Mouse (Mus musculus): ENCODE results near the gene Kif5c. TPM values are rescaled to one million over a fixed set of nuclear protein-coding genes. Genes with fewer than 3 reads are reported as not detected.

Kif5c gene
- total and polyA plus RNA-seq, 2 experiments from 2014 or later, result 163 to 408 TPM

DNA sequence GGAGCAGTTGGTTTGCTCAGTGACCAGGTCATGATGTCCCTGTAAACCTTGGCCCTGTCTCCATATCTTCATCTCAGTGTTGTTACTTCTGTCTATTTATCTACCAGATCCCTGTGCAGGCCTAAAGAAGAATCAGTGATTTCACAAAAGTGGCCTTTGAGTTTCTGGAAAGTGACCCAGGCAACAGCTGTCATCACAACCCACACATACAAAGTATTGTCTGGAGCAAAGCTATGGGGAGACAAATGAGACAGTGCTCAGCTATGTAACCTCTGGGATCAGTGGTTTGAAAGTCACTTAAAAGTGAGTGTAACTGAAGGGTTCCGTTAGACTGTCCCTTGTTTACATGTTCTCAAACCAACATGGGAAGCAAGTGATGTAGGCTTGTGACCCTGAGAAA, 32.6 kb downstream of the Kif5c start:
- no peak overlapping the region for H3K4me2 ChIP-seq (ENCODE audit: low read depth)
- ATAC-seq, result no peak
- WGBS, result 88% methylated on average over 1 of the region's 1 CpGs
- H3K36me3 ChIP-seq (ENCODE audit: insufficient read depth), result no peaks in the 10 kb centered on the region
- no peak for DNase-seq
- H3K27ac ChIP-seq (ENCODE audit: low read depth, low read length), result no peak overlapping the region
- no peak for TF ChIP-seq CTCF (IDR thresholded peaks at IDR 0.05; ENCODE audit: low read depth)
- H3K9me3 ChIP-seq (ENCODE audit: low read length), result no peaks in the 10 kb centered on the region
- H3K9ac ChIP-seq, result no peak overlapping the region
- peaks cover 18% of the 10 kb centered on the region for H3K4me1 ChIP-seq (ENCODE audit: insufficient read depth)
- H3K4me3 ChIP-seq (ENCODE audit: low read depth, low read length), result no peak overlapping the region
- H3K27me3 ChIP-seq (ENCODE audit: insufficient read depth, low read length), result no peaks in the 10 kb centered on the region

DNA sequence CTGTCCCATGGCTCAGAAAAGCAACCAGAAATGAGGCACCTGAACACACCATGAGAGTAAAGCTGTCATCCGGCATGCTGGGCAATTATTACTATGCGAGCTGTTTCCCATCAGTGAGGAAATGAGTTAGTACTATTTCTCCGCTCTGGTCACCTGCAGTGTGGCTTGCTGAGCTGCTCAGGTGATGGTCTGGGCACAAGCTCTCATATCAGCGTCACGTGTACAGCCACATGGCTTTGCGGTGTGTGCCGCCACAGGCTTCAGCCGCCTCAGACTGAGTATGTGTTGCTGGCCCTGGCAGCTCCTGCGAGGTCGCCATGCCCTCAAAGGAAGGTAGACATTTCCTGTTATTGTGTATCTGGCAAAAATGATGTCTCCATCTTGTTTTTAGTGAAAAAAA, 35.5 kb downstream of the Kif5c start:
- peak overlapping the region; percentile 23; the same call in 1 of the 2 replicates for H3K27ac ChIP-seq (ENCODE audit: low read depth, low read length)
- no peak for TF ChIP-seq CTCF (IDR thresholded peaks at IDR 0.05; ENCODE audit: low read depth)
- no peak for DNase-seq

DNA sequence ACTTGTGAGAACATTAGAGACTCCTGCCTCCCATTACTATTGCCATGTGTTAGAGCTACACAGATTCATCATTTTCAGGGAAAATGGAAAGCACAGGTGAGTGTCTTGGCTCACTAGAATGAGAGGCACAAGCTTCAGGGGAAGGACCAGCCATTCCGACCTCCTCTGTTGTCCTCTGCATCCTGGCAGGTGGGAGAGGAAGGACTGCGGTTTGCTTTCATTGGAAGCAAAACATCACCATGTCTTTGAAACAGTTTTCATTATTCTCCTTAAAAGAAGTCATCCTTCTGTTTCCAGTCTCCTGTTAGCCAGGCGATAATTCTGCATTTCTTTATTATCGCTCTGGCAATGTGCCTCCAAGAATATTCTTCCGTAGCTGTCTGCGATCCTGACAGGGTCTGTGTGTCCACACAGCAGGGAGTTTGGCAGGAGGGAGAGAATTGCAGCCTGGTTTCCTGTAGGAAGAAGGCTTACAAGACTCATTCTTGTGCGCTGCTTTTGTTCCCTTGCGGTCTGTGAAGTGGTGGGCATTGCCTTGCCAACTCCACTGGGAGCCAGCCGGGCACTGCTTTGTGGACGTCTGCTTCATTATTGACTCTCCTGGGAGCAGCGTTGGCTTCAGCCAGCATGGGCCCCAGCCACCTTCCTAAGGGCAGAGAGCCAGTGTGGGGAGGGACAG, 36.2 kb downstream of the Kif5c start:
- H3K36me3 ChIP-seq (ENCODE audit: insufficient read depth), result no peaks in the 10 kb centered on the region
- DNase-seq (peak; percentile 67), ATAC-seq (peak; percentile 85)
- H3K4me3 ChIP-seq (ENCODE audit: low read depth, low read length), result no peak overlapping the region
- no peaks in the 10 kb centered on the region for H3K9me3 ChIP-seq (ENCODE audit: low read length)
- H3K4me2 ChIP-seq (ENCODE audit: low read depth), result 0 out of 2 replicates have a peak overlapping the region, but pooled peaks have one; percentile 17
- peak overlapping the region; percentile 23 for H3K27ac ChIP-seq (ENCODE audit: low read depth, low read length)
- H3K9ac ChIP-seq, result no peak overlapping the region
- WGBS, result 14% methylated on average over 11 of the region's 11 CpGs
- no peaks in the 10 kb centered on the region for H3K27me3 ChIP-seq (ENCODE audit: insufficient read depth, low read length)
- no peak for TF ChIP-seq CTCF (IDR thresholded peaks at IDR 0.05; ENCODE audit: low read depth)
- H3K4me1 ChIP-seq (ENCODE audit: insufficient read depth), result peaks cover 5% of the 10 kb centered on the region

More for the DNA sequence above, 35.5 kb downstream of the Kif5c start:
- no peaks in the 10 kb centered on the region for H3K36me3 ChIP-seq (ENCODE audit: insufficient read depth)
- no peak overlapping the region for H3K4me3 ChIP-seq (ENCODE audit: low read depth, low read length)
- no peaks in the 10 kb centered on the region for H3K27me3 ChIP-seq (ENCODE audit: insufficient read depth, low read length)
- H3K4me2 ChIP-seq (ENCODE audit: low read depth), result no peak overlapping the region
- no peak overlapping the region for H3K9ac ChIP-seq
- WGBS, result 84% methylated on average over 10 of the region's 10 CpGs
- H3K4me1 ChIP-seq (ENCODE audit: insufficient read depth), result peaks cover 5% of the 10 kb centered on the region
- no peak for ATAC-seq
- no peaks in the 10 kb centered on the region for H3K9me3 ChIP-seq (ENCODE audit: low read length)

DNA sequence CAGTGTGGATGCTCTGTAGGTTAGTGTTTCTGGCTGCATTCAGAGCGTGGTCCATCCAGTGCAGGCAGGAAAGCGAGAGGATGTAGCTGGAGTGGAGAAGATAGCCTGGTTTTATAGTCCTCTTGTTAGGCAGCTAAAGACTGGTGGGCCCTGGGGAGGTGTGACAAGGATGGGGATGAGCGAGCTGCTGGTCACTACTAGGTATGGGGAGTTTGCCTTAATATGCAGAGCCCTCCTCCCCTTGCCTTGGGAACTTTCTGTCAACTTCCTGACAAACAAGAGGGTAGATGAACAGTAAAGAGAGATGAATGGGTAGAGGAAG, 36.7 kb downstream of the Kif5c start:
- Histone ChIP-seq H3K4me1 (ENCODE audit: insufficient read depth) (peaks cover 5% of the 10 kb centered on the region), H3K9ac (no peak overlapping the region)
- no peak for TF ChIP-seq CTCF (IDR thresholded peaks at IDR 0.05; ENCODE audit: low read depth)

DNA sequence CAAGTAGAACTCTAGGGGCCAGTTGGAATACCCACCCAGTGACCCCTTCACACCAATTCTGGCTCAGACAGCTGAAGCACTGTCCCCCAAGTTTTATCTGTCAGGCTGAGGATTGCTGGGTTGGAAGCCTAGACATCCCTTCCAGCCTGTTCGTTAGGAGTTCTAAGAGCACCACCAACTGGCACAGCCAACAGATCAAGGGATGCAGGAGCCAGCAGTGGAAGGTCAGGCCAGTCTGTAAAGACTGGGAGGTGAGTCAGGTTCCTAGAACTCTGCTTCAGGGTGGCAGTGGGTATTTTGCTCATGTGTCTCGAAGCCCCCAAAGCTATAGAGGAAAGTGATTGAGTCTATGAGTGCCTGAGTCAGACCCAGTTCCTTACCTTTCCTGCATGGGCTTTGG, 37.9 kb downstream of the Kif5c start:
- no peak for TF ChIP-seq CTCF (IDR thresholded peaks at IDR 0.05; ENCODE audit: low read depth)
- Histone ChIP-seq H3K9ac (no peak overlapping the region), H3K4me1 (ENCODE audit: insufficient read depth) (peaks cover 5% of the 10 kb centered on the region), H3K27ac (ENCODE audit: low read depth, low read length) (no peak overlapping the region), H3K4me2 (ENCODE audit: low read depth) (no peak overlapping the region), H3K27me3 (ENCODE audit: insufficient read depth, low read length) (no peaks in the 10 kb centered on the region), H3K9me3 (ENCODE audit: low read length) (no peaks in the 10 kb centered on the region), H3K4me3 (ENCODE audit: low read depth, low read length) (no peak overlapping the region), H3K36me3 (ENCODE audit: insufficient read depth) (no peaks in the 10 kb centered on the region)
- 75% methylated on average over 2 of the region's 2 CpGs for WGBS
- ATAC-seq (no peak), DNase-seq (no peak)

More for the DNA sequence above, 36.7 kb downstream of the Kif5c start:
- DNase-seq, result no peak
- no peak for ATAC-seq
- Histone ChIP-seq H3K4me2 (ENCODE audit: low read depth) (no peak overlapping the region), H3K36me3 (ENCODE audit: insufficient read depth) (no peaks in the 10 kb centered on the region), H3K9me3 (ENCODE audit: low read length) (no peaks in the 10 kb centered on the region), H3K27me3 (ENCODE audit: insufficient read depth, low read length) (no peaks in the 10 kb centered on the region), H3K27ac (ENCODE audit: low read depth, low read length) (peak overlapping the region; percentile 23), H3K4me3 (ENCODE audit: low read depth, low read length) (no peak overlapping the region)
- WGBS, result 49% methylated on average over 3 of the region's 3 CpGs

DNA sequence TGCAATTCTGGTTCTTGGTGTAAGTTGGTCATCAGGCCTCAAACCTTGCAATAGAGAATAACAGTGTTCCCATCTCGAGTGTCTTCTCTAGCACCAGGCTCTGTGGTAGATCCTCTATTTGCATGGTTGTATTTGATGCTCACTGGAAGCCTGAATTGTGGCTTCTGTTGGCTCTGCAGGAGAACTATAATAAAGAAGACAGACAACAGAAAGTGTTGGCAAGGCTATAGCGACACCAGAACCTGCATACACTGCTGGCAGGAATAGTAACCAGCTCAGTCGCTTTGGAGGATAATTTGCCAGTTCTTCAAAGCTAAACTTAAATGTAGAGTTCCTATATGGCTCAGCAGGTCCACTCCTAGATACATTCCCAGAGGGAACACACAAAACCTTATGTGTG, 38.6 kb downstream of the Kif5c start:
- Histone ChIP-seq H3K4me3 (ENCODE audit: low read depth, low read length) (no peak overlapping the region), H3K4me1 (ENCODE audit: insufficient read depth) (peaks cover 5% of the 10 kb centered on the region), H3K4me2 (ENCODE audit: low read depth) (no peak overlapping the region), H3K36me3 (ENCODE audit: insufficient read depth) (no peaks in the 10 kb centered on the region), H3K9me3 (ENCODE audit: low read length) (no peaks in the 10 kb centered on the region), H3K9ac (no peak overlapping the region), H3K27ac (ENCODE audit: low read depth, low read length) (no peak overlapping the region), H3K27me3 (ENCODE audit: insufficient read depth, low read length) (no peaks in the 10 kb centered on the region)
- no peak for ATAC-seq
- no peak for DNase-seq
- no peak for TF ChIP-seq CTCF (IDR thresholded peaks at IDR 0.05; ENCODE audit: low read depth)
- 70% methylated on average over 3 of the region's 3 CpGs for WGBS

DNA sequence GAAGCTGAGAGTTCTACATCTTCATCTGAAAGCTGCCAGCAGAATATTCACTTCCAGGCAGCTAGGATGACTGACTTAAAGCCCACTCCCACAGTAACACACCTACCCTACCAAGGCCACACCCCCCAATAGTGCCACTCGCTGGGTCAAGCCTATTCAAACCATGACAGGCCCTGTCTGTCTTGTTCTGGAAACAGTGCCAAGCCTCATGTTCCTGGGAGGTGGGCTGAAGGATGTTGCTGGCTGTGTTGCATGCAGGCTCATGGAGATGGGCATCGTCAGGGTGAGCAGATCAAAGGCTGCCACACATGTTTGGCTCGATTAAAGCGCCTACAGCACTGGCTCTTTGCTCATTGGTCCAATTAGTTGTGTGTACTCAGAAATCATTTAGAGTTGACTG, 39.9 kb downstream of the Kif5c start:
- H3K4me1 ChIP-seq (ENCODE audit: insufficient read depth), result peaks cover 5% of the 10 kb centered on the region
- whole genome bisulfite sequencing, result 49% methylated on average over 4 of the region's 4 CpGs
- ATAC-seq (no peak), DNase-seq (no peak)
- H3K4me3 ChIP-seq (ENCODE audit: low read depth, low read length), result no peak overlapping the region
- H3K27ac ChIP-seq (ENCODE audit: low read depth, low read length), result no peak overlapping the region
- H3K27me3 ChIP-seq (ENCODE audit: insufficient read depth, low read length), result no peaks in the 10 kb centered on the region
- no peak for TF ChIP-seq CTCF (IDR thresholded peaks at IDR 0.05; ENCODE audit: low read depth)
- H3K9ac ChIP-seq, result no peak overlapping the region
- H3K4me2 ChIP-seq (ENCODE audit: low read depth), result no peak overlapping the region
- H3K9me3 ChIP-seq (ENCODE audit: low read length), result no peaks in the 10 kb centered on the region
- no peaks in the 10 kb centered on the region for H3K36me3 ChIP-seq (ENCODE audit: insufficient read depth)

All from forebrain, postnatal 0 days (tissue).